Mouse (Mus musculus) spleen, postnatal 4 days (tissue): Measurements from ENCODE around the gene Rpl32.
A peak's percentile ranks its signal among the peaks of the same experiment; 100 is the strongest.

Experiments used
- DNase-seq, 2 experiments: peaks; one replicate each; pipeline ENCODE4 v3.0.0; 2022; ENCODE audit warnings: low spot score in 2 of 2

Rpl32 gene

GRCm38 (mm10) chr6:115808488-115809231, at the start of gene Rpl32:
TSS of gene Rpl32 (minus strand) at chr6:115808747.
- peak; percentile 85 to 92 for DNase-seq

- DNase-seq = no peak
Observed at GRCm38 (mm10) chr6:115856361-115856745, 47.8 kb upstream of the Rpl32 start.

GRCm38 (mm10) chr6:115855733-115856360, 47.3 kb upstream of the Rpl32 start:
- no peak for DNase-seq

- no peak for DNase-seq
Observed at GRCm38 (mm10) chr6:115854432-115854831, 45.9 kb upstream of the Rpl32 start.

- DNase-seq = no peak
Observed at GRCm38 (mm10) chr6:115853985-115854384, 45.4 kb upstream of the Rpl32 start.

GRCm38 (mm10) chr6:115853091-115853813, 44.7 kb upstream of the Rpl32 start, which contains the start of the genes Mbd4 and Ift122:
TSS of gene Mbd4 (minus strand) at chr6:115853371.
TSS of gene Ift122 (plus strand) at chr6:115853470.
- peak; percentile 96 to 97 for DNase-seq

GRCm38 (mm10) chr6:115852446-115853090, 44.0 kb upstream of the Rpl32 start:
- DNase-seq = peak in 1 of 2 experiments; percentile 33

- DNase-seq = no peak
Observed at GRCm38 (mm10) chr6:115848598-115849304, 40.2 kb upstream of the Rpl32 start.

- DNase-seq = peak; percentile 65 to 85
Observed at GRCm38 (mm10) chr6:115846640-115847411, 38.3 kb upstream of the Rpl32 start.

- DNase-seq = no peak
Observed at GRCm38 (mm10) chr6:115845006-115845405, 36.5 kb upstream of the Rpl32 start.

GRCm38 (mm10) chr6:115838745-115839144, 30.2 kb upstream of the Rpl32 start:
- no peak for DNase-seq

GRCm38 (mm10) chr6:115838161-115838597, 29.6 kb upstream of the Rpl32 start, which contains the start of gene Efcab12:
TSS of gene Efcab12 (minus strand) at chr6:115838412.
- DNase-seq = peak; percentile 64 to 75

- no peak for DNase-seq
Observed at GRCm38 (mm10) chr6:115833861-115834260, 25.3 kb upstream of the Rpl32 start.

GRCm38 (mm10) chr6:115832152-115832850, 23.8 kb upstream of the Rpl32 start:
- DNase-seq = no peak

GRCm38 (mm10) chr6:115830779-115831601, 22.4 kb upstream of the Rpl32 start:
- DNase-seq = no peak

GRCm38 (mm10) chr6:115823850-115824464, 15.4 kb upstream of the Rpl32 start:
- peak; percentile 78 to 86 for DNase-seq

- DNase-seq = no peak
Observed at GRCm38 (mm10) chr6:115821216-115821993, 12.9 kb upstream of the Rpl32 start.

- DNase-seq = no peak
Observed at GRCm38 (mm10) chr6:115818129-115818528, 9.6 kb upstream of the Rpl32 start.
